Mouse (Mus musculus) adrenal gland, adult 18-20 months (tissue): ENCODE measurements around the gene Ptprb. TPM values are rescaled to one million over a fixed set of nuclear protein-coding genes. Genes with fewer than 3 reads are reported as not detected.

Source experiments
- DNase-seq, 2 experiments: peaks; one replicate each; pipeline ENCODE4 v3.0.0; 2021 to 2022; ENCODE audit warnings: low spot score in 2 of 2
- total RNA-seq, 2 experiments: library from RNA; stranded (reverse); gene quantifications; 1 replicate in 1 of 2; 2 replicates in 1 of 2; pipeline ENCODE4 v1.2.3; 2021

Ptprb gene
- total RNA-seq, 2 experiments from 2014 or later: 34.6 to 34.8 TPM

- no peak for DNase-seq
Measured at GRCm38 (mm10) chr10:116418121-116418726, 142.9 kb downstream of the Ptprb start.

GRCm38 (mm10) chr10:116420976-116421375 is 145.7 kb downstream of the Ptprb start:
- DNase-seq: no peak

GRCm38 (mm10) chr10:116422551-116422950 is 147.2 kb downstream of the Ptprb start:
- DNase-seq: no peak

- no peak for DNase-seq
Measured at GRCm38 (mm10) chr10:116424921-116425320, 149.6 kb downstream of the Ptprb start.

GRCm38 (mm10) chr10:116426176-116426575 is 150.9 kb downstream of the Ptprb start:
- DNase-seq: no peak

GRCm38 (mm10) chr10:116428026-116428780 is 152.9 kb downstream of the Ptprb start:
- no peak for DNase-seq

- DNase-seq: no peak
Measured at GRCm38 (mm10) chr10:116432421-116432820, 157.1 kb downstream of the Ptprb start.

- DNase-seq: no peak
Measured at GRCm38 (mm10) chr10:116435455-116435854, 160.1 kb downstream of the Ptprb start.

Other genes with a start within 250 kb of the Ptprb start
- not detected for gene 4933416C03Rik, start 161.6 kb upstream of the Ptprb start, total RNA-seq
- 10 to 100 TPM in 1 of 2 experiments, under 1 TPM in 1; 0.66 to 10.4 TPM for gene Kcnmb4, start 198.4 kb downstream of the Ptprb start, total RNA-seq